Mouse (Mus musculus) layer of hippocampus, postnatal 25 days (tissue): ENCODE results near the gene Megf6. TPM values are rescaled to one million over a fixed set of nuclear protein-coding genes. Genes with fewer than 3 reads are reported as not detected.

Experiments used
- DNase-seq, 2 experiments: peaks; one replicate each; pipeline ENCODE4 v3.0.0; 2022; ENCODE audit warnings: mixed read lengths in 2 of 2, low spot score in 1 of 2; ENCODE audit errors: extremely low spot score in 1 of 2
- total RNA-seq, 2 experiments: library from RNA; stranded (reverse); gene quantifications; 2 replicates each; pipeline ENCODE4 v1.2.3; 2021

The Megf6 gene
- total RNA-seq, 2 experiments from 2014 or later: 4.9 to 5.6 TPM

DNA sequence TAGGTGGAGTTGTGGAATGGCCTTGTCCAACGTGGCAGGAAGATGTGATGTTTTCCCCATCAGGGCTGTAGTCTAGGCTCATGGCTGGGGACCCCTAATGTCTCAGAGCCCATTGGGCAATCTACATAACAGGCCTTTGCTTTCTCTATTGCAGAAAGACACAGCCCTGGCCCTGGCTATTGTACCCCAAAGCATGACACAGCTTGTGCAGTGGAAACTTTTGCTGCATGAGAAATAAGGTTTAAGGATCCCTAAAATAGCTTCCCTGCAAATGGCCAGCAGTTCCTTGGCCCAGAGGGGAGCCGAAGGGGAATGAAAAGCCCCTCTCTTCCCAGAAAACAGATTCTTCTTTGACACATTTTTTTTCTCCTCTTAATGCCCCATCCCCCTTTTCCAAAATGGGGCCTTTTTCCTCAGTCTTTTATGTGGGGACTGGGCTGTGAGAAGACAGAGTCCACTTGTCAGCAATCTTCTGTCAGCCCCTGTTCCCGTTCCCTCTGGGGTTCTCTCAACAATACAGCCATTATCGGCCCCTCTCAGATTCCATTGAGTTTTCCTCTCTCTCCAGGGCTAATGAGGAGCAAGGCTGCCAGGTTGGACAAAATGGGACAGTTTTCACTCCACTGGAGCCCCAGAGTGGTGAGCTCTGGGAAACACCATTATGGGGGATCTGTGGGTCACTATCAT, 142.5 kb downstream of the Megf6 start:
- DNase-seq: no peak

GRCm38 (mm10) chr4:154313622-154313967, 143.1 kb downstream of the Megf6 start:
- DNase-seq: no peak

Other genes with a start within 250 kb of the Megf6 start
- 10 to 100 TPM; 21.5 to 26.4 TPM for gene A430005L14Rik, start 213.5 kb upstream of the Megf6 start, total RNA-seq
- 10 to 100 TPM in 1 of 2 experiments, 1 to 10 TPM in 1; 8.3 to 11.9 TPM for gene Dffb, start 195.6 kb upstream of the Megf6 start, total RNA-seq
- gene Cep104, start 195.5 kb upstream of the Megf6 start, total RNA-seq: 10 to 100 TPM; 31.0 to 31.3 TPM
- 10 to 100 TPM; 54.6 to 71.1 TPM for gene Lrrc47, start 159.0 kb upstream of the Megf6 start, total RNA-seq
- 1 to 10 TPM; 7.5 to 9.5 TPM for gene Smim1, start 144.5 kb upstream of the Megf6 start, total RNA-seq
- 1 to 10 TPM in 1 of 2 experiments, under 1 TPM in 1; 0.66 to 1.1 TPM for gene Ccdc27, start 128.1 kb upstream of the Megf6 start, total RNA-seq
- gene Trp73, start 30.5 kb upstream of the Megf6 start, total RNA-seq: 1 to 10 TPM; 2.4 to 3.1 TPM
- 10 to 100 TPM; 30.5 to 36.0 TPM for gene Wrap73, start 28.4 kb upstream of the Megf6 start, total RNA-seq
- gene Tprgl, start 10.1 kb upstream of the Megf6 start, total RNA-seq: 100 to 1,000 TPM; 170 to 189 TPM
- under 1 TPM; 0.20 to 0.82 TPM for gene Arhgef16, start 130.9 kb downstream of the Megf6 start, total RNA-seq
- 1 to 10 TPM in 1 of 2 experiments, under 1 TPM in 1; 0.32 to 1.0 TPM for gene B230104I21Rik, start 165.4 kb downstream of the Megf6 start, total RNA-seq